Mouse (Mus musculus) limb, embryonic 12.5 days (tissue): Measurements from ENCODE around the gene Bet1l. TPM values are rescaled to one million over a fixed set of nuclear protein-coding genes. Genes with fewer than 3 reads are reported as not detected.

ENCODE experiments used
- ATAC-seq: fragments of 200-750 bp; cut with Nextera tagmentation; 2 replicates; pipeline ENCODE4 v1.8.0; 2017; ENCODE audit warnings: low read depth, moderate TSS enrichment; ENCODE audit not compliant: insufficient number of reproducible peaks, insufficient read depth, low FRiP score, low TSS enrichment
- H3K27ac ChIP-seq: fragments of 300-500 bp; sonication (generic); 2 replicates; pipeline ENCODE4 v1.5.1; 2016; ENCODE audit warnings: mild to moderate bottlenecking, moderate library complexity
- H3K27me3 ChIP-seq: fragments of 300-500 bp; sonication (generic); 2 replicates; pipeline ENCODE4 v1.6.1; 2016; ENCODE audit warnings: mild to moderate bottlenecking, moderate library complexity
- H3K36me3 ChIP-seq: fragments of 300-500 bp; sonication (generic); 2 replicates; pipeline ENCODE4 v1.6.1; 2016; ENCODE audit warnings: mild to moderate bottlenecking, moderate library complexity
- H3K4me1 ChIP-seq: fragments of 300-500 bp; sonication (generic); replicated peaks from 2 replicates; pipeline ENCODE4 v1.6.1; 2016
- H3K4me2 ChIP-seq: fragments of 300-500 bp; sonication (generic); 2 replicates; pipeline ENCODE4 v1.6.1; 2016; ENCODE audit warnings: mild to moderate bottlenecking, moderate library complexity
- H3K4me3 ChIP-seq: fragments of 300-500 bp; sonication (generic); replicated peaks from 2 replicates; pipeline ENCODE4 v1.5.1; 2016; ENCODE audit warnings: mild to moderate bottlenecking
- H3K9ac ChIP-seq: fragments of 300-500 bp; sonication (generic); replicated peaks from 2 replicates; pipeline ENCODE4 v1.6.1; 2016; ENCODE audit warnings: mild to moderate bottlenecking, moderate library complexity
- H3K9me3 ChIP-seq: fragments of 300-500 bp; sonication (generic); 2 replicates; pipeline ENCODE4 v1.6.1; 2016; ENCODE audit warnings: mild to moderate bottlenecking, moderate library complexity
- WGBS: fragments of 180-500 bp; shearing (Covaris S2); methylation state at CpG from one replicate; pipeline ENCODE4 v1.1.7; 2016; 5-methylcytosine and 5-hydroxymethylcytosine counted together
- polyA plus RNA-seq: library from polyadenylated mRNA; unstranded; fragments of >200 nt; fragmentation: Nextera tagmentation; extraction: Ambion mirVana; gene quantifications from 2 replicates; pipeline ENCODE4 v1.2.1, GENCODE M21; 2016

Gene Bet1l
- polyA plus RNA-seq, 1 experiment from 2014 or later, result 38.3 TPM

GRCm38 (mm10) chr7:140882469-140882803 lies 25.1 kb upstream of the Bet1l start:
- H3K27me3 ChIP-seq, result no peaks in the 10 kb centered on the region
- peak overlapping the region; percentile 68 for H3K4me2 ChIP-seq
- H3K36me3 ChIP-seq, result peaks cover 38% of the 10 kb centered on the region
- H3K27ac ChIP-seq, result peak overlapping the region; percentile 86
- WGBS, result under 1% methylated on average over 12 of the region's 12 CpGs
- no peaks in the 10 kb centered on the region for H3K9me3 ChIP-seq
- 0 out of 2 replicates have a peak, but pooled peaks have one; percentile 15 for ATAC-seq
- peaks cover 11% of the 10 kb centered on the region for H3K4me1 ChIP-seq
- H3K4me3 ChIP-seq, result peak overlapping the region; percentile 92
- peak overlapping the region; percentile 82 for H3K9ac ChIP-seq

- H3K27me3 ChIP-seq, result no peaks in the 10 kb centered on the region
- H3K4me3 ChIP-seq, result peak within 1 kb of the TSS; percentile 92
- peaks cover 37% of the 10 kb centered on the region for H3K36me3 ChIP-seq
- H3K9me3 ChIP-seq, result no peaks in the 10 kb centered on the region
- peaks cover 11% of the 10 kb centered on the region for H3K4me1 ChIP-seq
- H3K27ac ChIP-seq, result peak within 1 kb of the TSS; percentile 86
- peak within 1 kb of the TSS; percentile 68 for H3K4me2 ChIP-seq
- whole genome bisulfite sequencing, result under 1% methylated on average over 59 of the region's 59 CpGs
- H3K9ac ChIP-seq, result peak within 1 kb of the TSS; percentile 82
- ATAC-seq, result peak; percentile 93
Observed at GRCm38 (mm10) chr7:140881696-140882468, 24.5 kb upstream of the Bet1l start, which contains the start of the genes Psmd13 and Sirt3. Psmd13 (plus strand) TSS chr7:140881968. Sirt3 (minus strand) TSS chr7:140882309.

GRCm38 (mm10) chr7:140880865-140881515 lies 23.6 kb upstream of the Bet1l start:
- H3K4me3 ChIP-seq, result peak overlapping the region; percentile 92
- H3K27me3 ChIP-seq, result no peaks in the 10 kb centered on the region
- H3K4me2 ChIP-seq, result peak overlapping the region; percentile 68
- H3K9me3 ChIP-seq, result no peaks in the 10 kb centered on the region
- H3K27ac ChIP-seq, result no peak overlapping the region
- 19% methylated on average over 8 of the region's 8 CpGs for WGBS
- H3K36me3 ChIP-seq, result peaks cover 37% of the 10 kb centered on the region
- no peak for ATAC-seq
- peaks cover 11% of the 10 kb centered on the region for H3K4me1 ChIP-seq
- peak overlapping the region; percentile 82; the same call in 1 of the 2 replicates for H3K9ac ChIP-seq

GRCm38 (mm10) chr7:140880419-140880818 lies 23.0 kb upstream of the Bet1l start:
- no peak overlapping the region for H3K9ac ChIP-seq
- peak overlapping the region; percentile 68; the same call in 1 of the 2 replicates for H3K4me2 ChIP-seq

GRCm38 (mm10) chr7:140879355-140879754 lies 22.0 kb upstream of the Bet1l start:
- no peaks in the 10 kb centered on the region for H3K9me3 ChIP-seq
- H3K4me2 ChIP-seq, result no peak overlapping the region
- no peak overlapping the region for H3K27ac ChIP-seq
- peaks cover 11% of the 10 kb centered on the region for H3K4me1 ChIP-seq
- ATAC-seq, result no peak
- H3K4me3 ChIP-seq, result no peak overlapping the region
- no peaks in the 10 kb centered on the region for H3K27me3 ChIP-seq
- no peak overlapping the region for H3K9ac ChIP-seq
- 95% methylated on average over 7 of the region's 7 CpGs for WGBS
- peaks cover 36% of the 10 kb centered on the region for H3K36me3 ChIP-seq

More at GRCm38 (mm10) chr7:140880419-140880818, 23.0 kb upstream of the Bet1l start:
- ATAC-seq, result no peak
- no peaks in the 10 kb centered on the region for H3K27me3 ChIP-seq
- H3K27ac ChIP-seq, result no peak overlapping the region
- H3K4me1 ChIP-seq, result peaks cover 11% of the 10 kb centered on the region
- WGBS, result 85% methylated on average over 3 of the region's 3 CpGs
- H3K4me3 ChIP-seq, result no peak overlapping the region
- H3K9me3 ChIP-seq, result no peaks in the 10 kb centered on the region
- H3K36me3 ChIP-seq, result peaks cover 37% of the 10 kb centered on the region

- Histone ChIP-seq H3K9me3 (no peaks in the 10 kb centered on the region), H3K27me3 (no peaks in the 10 kb centered on the region), H3K9ac (no peak overlapping the region), H3K36me3 (peaks cover 45% of the 10 kb centered on the region), H3K27ac (no peak overlapping the region), H3K4me2 (no peak overlapping the region), H3K4me1 (0 out of 2 replicates have a peak, but pooled peaks cover 4% of the 10 kb centered on the region), H3K4me3 (no peak overlapping the region)
- WGBS, result 88% methylated on average over 6 of the region's 6 CpGs
- no peak for ATAC-seq
Observed at GRCm38 (mm10) chr7:140877364-140877763, 20.0 kb upstream of the Bet1l start.

GRCm38 (mm10) chr7:140874224-140874623 lies 16.8 kb upstream of the Bet1l start:
- no peak for ATAC-seq
- H3K9me3 ChIP-seq, result no peaks in the 10 kb centered on the region
- 87% methylated on average over 4 of the region's 4 CpGs for WGBS
- H3K27ac ChIP-seq, result no peak overlapping the region
- no peak overlapping the region for H3K9ac ChIP-seq
- no peaks in the 10 kb centered on the region; the same call in 1 of the 2 replicates for H3K27me3 ChIP-seq
- 0 out of 2 replicates have a peak, but pooled peaks cover 2% of the 10 kb centered on the region for H3K4me1 ChIP-seq
- no peak overlapping the region for H3K4me2 ChIP-seq
- H3K4me3 ChIP-seq, result no peak overlapping the region
- peaks cover 52% of the 10 kb centered on the region for H3K36me3 ChIP-seq

GRCm38 (mm10) chr7:140864761-140865160 lies 7.4 kb upstream of the Bet1l start:
- H3K9ac ChIP-seq, result no peak overlapping the region
- ATAC-seq, result no peak
- no peaks in the 10 kb centered on the region; the same call in 1 of the 2 replicates for H3K27me3 ChIP-seq
- H3K36me3 ChIP-seq, result peaks cover 78% of the 10 kb centered on the region
- no peaks in the 10 kb centered on the region for H3K9me3 ChIP-seq
- no peak overlapping the region for H3K27ac ChIP-seq
- 0 out of 2 replicates have a peak, but pooled peaks cover under 1% of the 10 kb centered on the region for H3K4me1 ChIP-seq
- WGBS, result 89% methylated on average over 12 of the region's 12 CpGs
- H3K4me3 ChIP-seq, result no peak overlapping the region
- no peak overlapping the region for H3K4me2 ChIP-seq

- Histone ChIP-seq H3K4me3 (no peak overlapping the region), H3K27me3 (no peaks in the 10 kb centered on the region), H3K4me1 (peaks cover 16% of the 10 kb centered on the region), H3K27ac (no peak overlapping the region), H3K9me3 (no peaks in the 10 kb centered on the region), H3K9ac (no peak overlapping the region), H3K4me2 (no peak overlapping the region), H3K36me3 (peaks cover 73% of the 10 kb centered on the region)
- no peak for ATAC-seq
- 85% methylated on average over 5 of the region's 5 CpGs for WGBS
Observed at GRCm38 (mm10) chr7:140860728-140861127, 3.4 kb upstream of the Bet1l start.

- no peak for ATAC-seq
- 71% methylated on average over 6 of the region's 6 CpGs for WGBS
Observed at GRCm38 (mm10) chr7:140859997-140860396, 2.6 kb upstream of the Bet1l start.

GRCm38 (mm10) chr7:140858746-140859145 lies 1.4 kb upstream of the Bet1l start:
- Histone ChIP-seq H3K4me3 (peak overlapping the region; percentile 75), H3K9me3 (no peaks in the 10 kb centered on the region), H3K27ac (no peak overlapping the region), H3K4me2 (peak overlapping the region; percentile 100), H3K27me3 (no peaks in the 10 kb centered on the region), H3K4me1 (peaks cover 25% of the 10 kb centered on the region), H3K9ac (no peak overlapping the region), H3K36me3 (peaks cover 65% of the 10 kb centered on the region)
- 94% methylated on average over 8 of the region's 8 CpGs for WGBS
- ATAC-seq, result no peak

More at GRCm38 (mm10) chr7:140859997-140860396, 2.6 kb upstream of the Bet1l start:
- no peak overlapping the region for H3K4me2 ChIP-seq
- peaks cover 23% of the 10 kb centered on the region for H3K4me1 ChIP-seq
- no peaks in the 10 kb centered on the region for H3K9me3 ChIP-seq
- H3K4me3 ChIP-seq, result no peak overlapping the region
- no peak overlapping the region for H3K9ac ChIP-seq
- H3K27ac ChIP-seq, result no peak overlapping the region
- H3K27me3 ChIP-seq, result no peaks in the 10 kb centered on the region
- peaks cover 68% of the 10 kb centered on the region for H3K36me3 ChIP-seq
